Mouse (Mus musculus): Measurements from ENCODE around the gene Padi1.

The Padi1 gene

GRCm38 (mm10) chr4:140862036-140862650 is 16.6 kb upstream of the Padi1 start:
- DNase-seq (ENCODE audit: low spot score) = no peak

GRCm38 (mm10) chr4:140860767-140861147 is 15.2 kb upstream of the Padi1 start:
- DNase-seq (ENCODE audit: low spot score) = no peak

GRCm38 (mm10) chr4:140860125-140860766 is 14.7 kb upstream of the Padi1 start:
- DNase-seq (ENCODE audit: low spot score) = no peak

- DNase-seq (ENCODE audit: low spot score) = no peak
Measured at GRCm38 (mm10) chr4:140859291-140859690, 13.7 kb upstream of the Padi1 start.

GRCm38 (mm10) chr4:140857813-140858212 is 12.2 kb upstream of the Padi1 start:
- DNase-seq (ENCODE audit: low spot score) = no peak

GRCm38 (mm10) chr4:140857041-140857440 is 11.5 kb upstream of the Padi1 start:
- DNase-seq (ENCODE audit: low spot score) = no peak

GRCm38 (mm10) chr4:140855151-140855550 is 9.6 kb upstream of the Padi1 start:
- no peak for DNase-seq (ENCODE audit: low spot score)

- DNase-seq (ENCODE audit: low spot score) = no peak
Measured at GRCm38 (mm10) chr4:140854455-140854864, 8.9 kb upstream of the Padi1 start.

GRCm38 (mm10) chr4:140853626-140854025 is 8.0 kb upstream of the Padi1 start:
- no peak for DNase-seq (ENCODE audit: low spot score)

GRCm38 (mm10) chr4:140849310-140849709 is 3.7 kb upstream of the Padi1 start:
- no peak for DNase-seq (ENCODE audit: low spot score)

- peak; percentile 28 for DNase-seq (ENCODE audit: low spot score)
Measured at GRCm38 (mm10) chr4:140844991-140845390, 587 bp downstream of the Padi1 start.

GRCm38 (mm10) chr4:140843670-140844280 is 1.8 kb downstream of the Padi1 start:
- no peak for DNase-seq (ENCODE audit: low spot score)

GRCm38 (mm10) chr4:140842909-140843308 is 2.7 kb downstream of the Padi1 start:
- DNase-seq (ENCODE audit: low spot score) = no peak

GRCm38 (mm10) chr4:140837879-140838278 is 7.7 kb downstream of the Padi1 start:
- DNase-seq (ENCODE audit: low spot score) = no peak

GRCm38 (mm10) chr4:140836208-140836866 is 9.2 kb downstream of the Padi1 start:
- DNase-seq (ENCODE audit: low spot score) = no peak

GRCm38 (mm10) chr4:140835682-140836081 is 9.9 kb downstream of the Padi1 start:
- DNase-seq (ENCODE audit: low spot score) = no peak

GRCm38 (mm10) chr4:140834327-140834934 is 11.1 kb downstream of the Padi1 start:
- DNase-seq (ENCODE audit: low spot score) = no peak

- DNase-seq (ENCODE audit: low spot score) = no peak
Measured at GRCm38 (mm10) chr4:140832821-140833220, 12.8 kb downstream of the Padi1 start.

- DNase-seq (ENCODE audit: low spot score) = no peak
Measured at GRCm38 (mm10) chr4:140831808-140832207, 13.8 kb downstream of the Padi1 start.

- no peak for DNase-seq (ENCODE audit: low spot score)
Measured at GRCm38 (mm10) chr4:140827237-140827636, 18.3 kb downstream of the Padi1 start.

- DNase-seq (ENCODE audit: low spot score) = no peak
Measured at GRCm38 (mm10) chr4:140825942-140826341, 19.6 kb downstream of the Padi1 start.

GRCm38 (mm10) chr4:140821988-140822387 is 23.6 kb downstream of the Padi1 start:
- DNase-seq (ENCODE audit: low spot score) = peak; percentile 37

- DNase-seq (ENCODE audit: low spot score) = no peak
Measured at GRCm38 (mm10) chr4:140817413-140817812, 28.2 kb downstream of the Padi1 start.
